Mouse (Mus musculus) embryonic fibroblast, embryonic 13.5 days (primary cell): ENCODE measurements around the gene Grb14. TPM values are rescaled to one million over a fixed set of nuclear protein-coding genes. Genes with fewer than 3 reads are reported as not detected.

Experiments used
- H3K27ac ChIP-seq: 2 replicates; pipeline ENCODE4 v1.5.1; 2012; ENCODE audit warnings: low read length, control low read depth, inconsistent platforms; ENCODE audit not compliant: insufficient read depth
- H3K4me1 ChIP-seq: 2 replicates; pipeline ENCODE4 v1.6.1; 2011; ENCODE audit warnings: low read length; ENCODE audit not compliant: control insufficient read depth, insufficient read depth
- H3K4me3 ChIP-seq: 2 replicates; pipeline ENCODE4 v1.5.1; 2011; ENCODE audit warnings: mild to moderate bottlenecking, control low read depth, low read length; ENCODE audit not compliant: insufficient read depth
- CTCF ChIP-seq: IDR thresholded peaks from 2 replicates; pipeline ENCODE4 v1.5.1; 2011; ENCODE audit warnings: mild to moderate bottlenecking, control low read depth, low read length, moderate library complexity, borderline replicate concordance; ENCODE audit not compliant: insufficient read depth
- POLR2A ChIP-seq: IDR thresholded peaks from 2 replicates; pipeline ENCODE4 v1.6.1; 2011; ENCODE audit warnings: low read depth, mild to moderate bottlenecking, control low read depth, low read length, moderate library complexity
- polyA plus RNA-seq: library from polyadenylated mRNA; stranded (reverse); fragments of >200 nt; gene quantifications from 2 replicates; pipeline ENCODE4 v1.2.4, GENCODE M21; 2011; ENCODE audit warnings: low read depth; ENCODE audit not compliant: missing spikeins, insufficient read length

Gene Grb14
- polyA plus RNA-seq: 49.7 and 123 TPM in 2 replicates

- H3K4me1 ChIP-seq: no peaks in the 10 kb centered on the region; the same call in 1 of the 2 replicates
- H3K4me3 ChIP-seq: no peak within 1 kb of the TSS
- TF ChIP-seq CTCF (no peak), POLR2A (no peak)
- H3K27ac ChIP-seq: no peak within 1 kb of the TSS
These were observed at the start of gene Grb14 for GRCm38 (mm10) chr2:65024887-65025286. TSS of gene Grb14 (minus strand) at chr2:65024987.

- Histone ChIP-seq H3K4me1 (peaks cover 3% of the 10 kb centered on the region; the same call in 1 of the 2 replicates), H3K4me3 (no peak overlapping the region), H3K27ac (no peak overlapping the region)
- TF ChIP-seq POLR2A: no peak
- no peak for TF ChIP-seq CTCF
These were observed 47.4 kb upstream of the Grb14 start for GRCm38 (mm10) chr2:65072205-65072604.

DNA sequence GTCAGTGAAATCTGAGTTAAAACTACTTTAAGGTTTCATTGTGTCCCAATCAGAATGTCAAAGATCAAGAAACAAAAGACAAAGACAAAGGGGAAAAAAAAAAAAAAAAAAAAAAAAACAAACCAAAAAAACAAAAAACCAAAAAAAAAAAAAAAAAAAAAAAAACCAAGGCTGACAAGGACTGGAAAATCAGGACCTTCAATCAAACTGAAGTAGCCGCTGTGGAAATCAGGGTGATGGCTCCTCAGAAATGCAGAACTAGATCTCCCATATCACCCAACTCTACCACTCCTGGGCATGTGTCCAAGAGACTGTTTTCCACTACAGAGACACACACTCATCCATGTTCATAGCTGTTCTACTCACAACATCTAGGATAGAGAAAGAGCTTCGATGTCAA lies 29.0 kb upstream of the Grb14 start:
- TF ChIP-seq POLR2A (no peak), CTCF (no peak)
- no peak overlapping the region for H3K4me3 ChIP-seq
- no peaks in the 10 kb centered on the region; the same call in 1 of the 2 replicates for H3K4me1 ChIP-seq
- H3K27ac ChIP-seq: no peak overlapping the region

- no peak for TF ChIP-seq CTCF
- TF ChIP-seq POLR2A: no peak
- H3K4me3 ChIP-seq: no peak overlapping the region
- peak overlapping the region; percentile 84 for H3K27ac ChIP-seq
- no peaks in the 10 kb centered on the region; the same call in 1 of the 2 replicates for H3K4me1 ChIP-seq
These were observed 27.6 kb upstream of the Grb14 start for GRCm38 (mm10) chr2:65052191-65053012.

- no peak for TF ChIP-seq POLR2A
- no peak for TF ChIP-seq CTCF
- H3K4me3 ChIP-seq: no peak overlapping the region
- no peak overlapping the region for H3K27ac ChIP-seq
- H3K4me1 ChIP-seq: no peaks in the 10 kb centered on the region; the same call in 1 of the 2 replicates
These were observed 26.0 kb upstream of the Grb14 start for GRCm38 (mm10) chr2:65050776-65051175.

- TF ChIP-seq POLR2A: no peak
- TF ChIP-seq CTCF: no peak
- Histone ChIP-seq H3K4me1 (peaks cover 3% of the 10 kb centered on the region; the same call in 1 of the 2 replicates), H3K4me3 (no peak overlapping the region), H3K27ac (no peak overlapping the region)
These were observed 23.6 kb upstream of the Grb14 start for GRCm38 (mm10) chr2:65048234-65049017.

DNA sequence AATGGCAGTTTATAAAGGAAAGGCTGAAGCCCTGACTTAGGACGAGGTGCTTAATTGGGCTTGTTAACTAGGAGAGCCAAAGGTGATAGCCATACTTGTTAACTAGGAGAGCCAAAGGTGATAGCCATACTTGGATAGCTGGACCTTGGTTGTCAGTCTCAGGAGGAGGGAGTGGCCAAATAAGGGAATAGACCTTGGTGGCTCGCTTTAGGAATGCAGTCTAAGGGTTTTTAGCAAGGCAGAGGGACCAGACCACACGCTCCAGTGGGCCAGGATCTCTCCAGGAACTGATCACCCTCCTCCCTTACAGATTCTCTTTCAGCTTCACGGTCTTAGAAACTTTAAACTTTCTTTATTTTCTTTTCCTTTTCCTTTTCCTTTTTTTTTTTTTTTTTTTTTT lies 13.4 kb upstream of the Grb14 start:
- H3K27ac ChIP-seq: no peak overlapping the region; the same call in 1 of the 2 replicates
- TF ChIP-seq POLR2A: no peak
- no peak for TF ChIP-seq CTCF
- no peaks in the 10 kb centered on the region; the same call in 1 of the 2 replicates for H3K4me1 ChIP-seq
- no peak overlapping the region for H3K4me3 ChIP-seq

DNA sequence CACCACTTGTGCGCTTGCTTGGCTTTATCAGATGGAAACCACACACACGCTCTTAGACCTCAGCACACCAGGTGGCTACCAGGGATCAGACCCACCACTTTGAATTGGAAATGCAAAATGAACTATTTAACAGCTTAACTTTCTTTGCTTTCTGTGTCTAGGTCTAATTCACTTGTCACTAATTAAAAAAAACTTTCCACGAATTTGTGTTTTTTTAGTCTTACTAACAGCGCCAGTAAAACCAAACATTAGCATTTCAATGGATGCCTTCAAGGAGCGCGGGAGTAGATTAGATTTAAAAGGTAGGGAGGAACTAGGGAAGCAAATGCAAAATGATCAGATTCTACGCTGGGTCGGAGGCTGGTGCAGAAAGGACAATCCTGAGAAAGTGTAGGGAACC lies 12.8 kb upstream of the Grb14 start:
- no peaks in the 10 kb centered on the region; the same call in 1 of the 2 replicates for H3K4me1 ChIP-seq
- no peak overlapping the region for H3K4me3 ChIP-seq
- H3K27ac ChIP-seq: no peak overlapping the region
- TF ChIP-seq POLR2A (no peak), CTCF (no peak)

DNA sequence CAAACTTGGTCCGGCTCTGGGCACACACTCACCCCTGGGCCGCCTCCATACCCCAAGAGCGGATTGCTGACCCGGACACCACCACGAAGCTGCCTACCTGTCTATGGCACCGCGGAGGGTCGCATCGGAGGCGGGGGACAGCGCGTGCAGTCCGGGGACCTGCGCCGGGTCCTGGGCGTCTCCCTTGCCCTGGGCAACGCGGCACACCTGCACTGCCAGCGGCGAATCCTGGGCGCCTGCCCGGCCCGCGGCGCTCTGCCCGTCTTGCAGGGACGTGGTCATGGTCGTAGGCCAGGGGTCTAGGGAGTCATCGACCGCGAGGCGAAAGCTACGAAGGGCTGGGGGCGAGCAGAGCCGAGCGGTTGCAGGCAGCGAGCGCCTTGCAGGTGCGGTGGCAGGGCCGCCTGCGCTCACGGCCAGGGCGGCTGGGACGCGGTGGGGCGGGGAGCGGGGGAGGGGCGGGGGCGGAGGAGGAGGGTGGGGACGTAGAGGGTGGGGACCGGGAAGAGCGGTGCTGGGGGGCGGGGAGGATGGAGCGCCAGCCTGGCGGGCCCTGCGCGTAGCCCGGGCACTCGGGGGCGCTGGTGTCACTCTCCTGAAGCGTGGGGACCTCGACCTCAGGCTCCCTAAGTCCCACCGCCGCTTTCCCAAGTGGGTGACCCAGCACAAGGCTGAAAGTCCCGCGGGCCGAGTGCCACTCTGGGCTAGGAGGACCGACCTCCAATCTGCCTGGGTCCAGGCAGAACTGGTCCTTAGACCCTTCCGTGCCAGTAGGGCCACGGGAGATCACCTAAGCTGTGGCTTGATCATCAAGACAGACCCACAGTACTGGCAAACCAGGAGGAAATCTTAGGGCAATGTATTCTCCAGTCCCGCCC lies 2.2 kb downstream of the Grb14 start:
- Histone ChIP-seq H3K27ac (peak overlapping the region; percentile 34; the same call in 1 of the 2 replicates), H3K4me3 (peak overlapping the region; percentile 65), H3K4me1 (no peaks in the 10 kb centered on the region; the same call in 1 of the 2 replicates)
- TF ChIP-seq CTCF: 0 out of 2 replicates have a peak, but pooled peaks have one; percentile 10
- TF ChIP-seq POLR2A: peak; percentile 63
